ENCODE assay signal across 16 mouse cellular contexts in genomic region chr9:65537901-65538630, GRCm38 (mm10). TPM values are rescaled to one million over a fixed set of nuclear protein-coding genes. Genes with fewer than 3 reads are reported as not detected.
A peak's percentile ranks its signal among the peaks of the same experiment; 100 is the strongest.
DNase-seq lines count a peak whose midpoint lies in the region; ATAC-seq lines count a peak whose summit lies in the region.
"Had no signal": no experiment of that assay in that cellular context is flagged by ENCODE, and none has a peak within 500 bp of the region (broad histone marks: within the 10 kb centered on the region; RNA-seq: fewer than 3 reads in every experiment).

No protein-coding gene starts in this region.

- 84% methylated on average over 8 of the region's 8 CpGs for WGBS in kidney, embryonic 14.5 days
- WGBS in macrophage (ENCODE audit: missing documents), result 86% methylated on average over 8 of the region's 8 CpGs

- peak; percentile 69 for DNase-seq in adrenal gland, postnatal 10 days
- no peak for DNase-seq in adrenal gland, adult 8-10 months
- DNase-seq in kidney, adult 11 months, result peak; percentile 37
- DNase-seq in c-Kit-positive CD71-positive TER-119-positive erythroid progenitor cells, embryonic 14.5 days (ENCODE audit: low spot score), result no peak
- DNase-seq: cerebellum, postnatal 25 days had no signal

- H3K36me3 ChIP-seq in kidney, embryonic 14.5 days (ENCODE audit: control insufficient read depth, insufficient read depth, low read length), result no peaks in the 10 kb centered on the region
- H3K36me3 ChIP-seq in megakaryocyte, embryonic 14.5 days (replicated peaks; ENCODE audit: low read length), result peaks cover 41% of the 10 kb centered on the region
- no peaks in the 10 kb centered on the region for H3K36me3 ChIP-seq in macrophage (ENCODE audit: inconsistent target)
- H3K36me3 ChIP-seq: midbrain, embryonic 12.5 days had no signal

- no peak overlapping the region for H3K4me3 ChIP-seq in kidney, embryonic 14.5 days (ENCODE audit: low read length)
- H3K4me3 ChIP-seq in megakaryocyte, embryonic 14.5 days (replicated peaks), result peak overlapping the region; percentile 24
- H3K4me3 ChIP-seq in macrophage (ENCODE audit: inconsistent target), result no peak overlapping the region
- H3K4me3 ChIP-seq: forebrain, embryonic 13.5 days; midbrain, embryonic 12.5 days had no signal

- H3K9me3 ChIP-seq in kidney, embryonic 14.5 days (ENCODE audit: control insufficient read depth, low read length), result no peaks in the 10 kb centered on the region
- no peaks in the 10 kb centered on the region for H3K9me3 ChIP-seq in megakaryocyte, embryonic 14.5 days
- H3K9me3 ChIP-seq: forebrain, embryonic 13.5 days; midbrain, embryonic 12.5 days had no signal

- H3K27me3 ChIP-seq in kidney, embryonic 14.5 days (ENCODE audit: control insufficient read depth, insufficient read depth, low read length), result no peaks in the 10 kb centered on the region
- no peaks in the 10 kb centered on the region for H3K27me3 ChIP-seq in megakaryocyte, embryonic 14.5 days (replicated peaks)
- H3K27me3 ChIP-seq: forebrain, embryonic 13.5 days; midbrain, embryonic 12.5 days had no signal

- no peak for ATAC-seq in kidney, embryonic 14.5 days (ENCODE audit: low FRiP score, low TSS enrichment)
- no peak for ATAC-seq in megakaryocyte, adult 5-6 weeks (ENCODE audit: poor library complexity, severe bottlenecking)
- ATAC-seq: forebrain, embryonic 13.5 days; hindbrain, postnatal 0 days had no signal

- no peak overlapping the region for H3K27ac ChIP-seq in kidney, embryonic 14.5 days (ENCODE audit: low read depth, low read length)
- peak overlapping the region; percentile 97 for H3K27ac ChIP-seq in macrophage
- H3K27ac ChIP-seq: forebrain, embryonic 13.5 days; hindbrain, postnatal 0 days; liver, embryonic 14.5 days; midbrain, embryonic 12.5 days had no signal

- H3K4me2 ChIP-seq in kidney, embryonic 14.5 days (replicated peaks; ENCODE audit: low read depth, low read length), result no peak overlapping the region
- H3K4me2 ChIP-seq: forebrain, embryonic 13.5 days; midbrain, embryonic 12.5 days had no signal

- H3K4me1 ChIP-seq in kidney, embryonic 14.5 days (ENCODE audit: control insufficient read depth, insufficient read depth, low read length), result no peaks in the 10 kb centered on the region
- peaks cover 100% of the 10 kb centered on the region for H3K4me1 ChIP-seq in megakaryocyte, embryonic 14.5 days
- H3K4me1 ChIP-seq: midbrain, embryonic 12.5 days had no signal

- H3K79me2 ChIP-seq in macrophage (ENCODE audit: inconsistent target), result no peaks in the 10 kb centered on the region; the same call in 1 of the 2 replicates

- no peak overlapping the region for H3K9ac ChIP-seq in kidney, embryonic 14.5 days (ENCODE audit: low read depth, low read length)
- H3K9ac ChIP-seq: forebrain, embryonic 13.5 days; liver, embryonic 14.5 days; midbrain, embryonic 12.5 days had no signal

RNA-seq across cellular contexts. Expression of gene Ankdd1a, which starts 18.1 kb away (rescaled TPM):
- under 1 TPM in 1 of 2 experiments, not detected in 1; 0.45 TPM for total RNA-seq in adrenal gland, postnatal 10 days (2021)
- 1 to 10 TPM; 3.5 to 6.0 (median 5.6) TPM for total RNA-seq in adrenal gland, adult 8-10 months (2022)
- not detected in 2 replicates for polyA plus RNA-seq in kidney, embryonic 14.5 days (2014; fragmentation: Nextera tagmentation; extraction: Ambion mirVana)
- 2.0 TPM in 1 of 2 replicates, not detected in the other for polyA plus RNA-seq in megakaryocyte, embryonic 14.5 days (2012; ENCODE audit: insufficient read depth, low replicate concordance)
- not detected in 2 replicates for total RNA-seq in megakaryocyte, adult 5-6 weeks (2015)
- 0.08 TPM in 1 of 2 replicates, not detected in the other for total RNA-seq in megakaryocyte, adult 5-6 weeks (2017)
- 10 to 100 TPM in 10 of 26 experiments, 1 to 10 TPM in 16; 2.1 to 25.4 (median 7.0) TPM for total RNA-seq in macrophage (2018; cell fraction: chromatin; rRNA removed)
- under 1 TPM in 16 of 26 experiments, not detected in 10; 0.07 to 0.44 (median 0.15) TPM for total RNA-seq in macrophage (2018; cell fraction: cytosol; rRNA removed)
- total RNA-seq in macrophage (2018; cell fraction: nucleus; rRNA removed), result 10 to 100 TPM in 2 of 26 experiments, 1 to 10 TPM in 21, under 1 TPM in 3; 0.52 to 18.4 (median 2.1) TPM
- polyA plus RNA-seq in macrophage (2018), result 0.13 TPM in 1 of 3 replicates, not detected in the others
- total RNA-seq: ES-E14 had no signal
- polyA plus RNA-seq: embryonic facial prominence, embryonic 14.5 days; forebrain, embryonic 13.5 days; heart, postnatal 0 days had no signal

RNA-seq across cellular contexts. Expression of gene Plekho2, which starts 41.8 kb away (rescaled TPM):
- 10 to 100 TPM; 32.5 to 37.8 TPM for total RNA-seq in adrenal gland, postnatal 10 days (2021)
- 10 to 100 TPM; 52.6 to 84.0 (median 64.7) TPM for total RNA-seq in adrenal gland, adult 8-10 months (2022)
- 10.8 and 14.1 TPM in 2 replicates for polyA plus RNA-seq in kidney, embryonic 14.5 days (2014; fragmentation: Nextera tagmentation; extraction: Ambion mirVana)
- polyA plus RNA-seq in megakaryocyte, embryonic 14.5 days (2012; ENCODE audit: insufficient read depth, low replicate concordance), result 198 and 329 TPM in 2 replicates
- 59.1 and 68.1 TPM in 2 replicates for total RNA-seq in megakaryocyte, adult 5-6 weeks (2015)
- 52.5 and 60.6 TPM in 2 replicates for total RNA-seq in megakaryocyte, adult 5-6 weeks (2017)
- 1,000 to 10,000 TPM in 1 of 26 experiments, 100 to 1,000 TPM in 25; 183 to 1,124 (median 419) TPM for total RNA-seq in macrophage (2018; cell fraction: chromatin; rRNA removed)
- total RNA-seq in macrophage (2018; cell fraction: cytosol; rRNA removed), result 100 to 1,000 TPM; 261 to 438 (median 317) TPM
- total RNA-seq in macrophage (2018; cell fraction: nucleus; rRNA removed), result 1,000 to 10,000 TPM in 2 of 26 experiments, 100 to 1,000 TPM in 24; 284 to 1,133 (median 407) TPM
- 195 to 316 TPM (median 234 TPM) in 3 replicates for polyA plus RNA-seq in macrophage (2018)

RNA-seq across cellular contexts. Expression of gene Pif1, which starts 48.9 kb away (rescaled TPM):
- total RNA-seq in adrenal gland, postnatal 10 days (2021), result 1 to 10 TPM; 2.0 to 3.3 TPM
- under 1 TPM in 3 of 4 experiments, not detected in 1; 0.06 to 0.49 (median 0.22) TPM for total RNA-seq in adrenal gland, adult 8-10 months (2022)
- 9.7 and 12.5 TPM in 2 replicates for polyA plus RNA-seq in kidney, embryonic 14.5 days (2014; fragmentation: Nextera tagmentation; extraction: Ambion mirVana)
- polyA plus RNA-seq in megakaryocyte, embryonic 14.5 days (2012; ENCODE audit: insufficient read depth, low replicate concordance), result 3.9 and 6.9 TPM in 2 replicates
- total RNA-seq in megakaryocyte, adult 5-6 weeks (2015), result 12.1 and 12.6 TPM in 2 replicates
- 12.7 and 16.9 TPM in 2 replicates for total RNA-seq in megakaryocyte, adult 5-6 weeks (2017)
- 1 to 10 TPM in 14 of 26 experiments, under 1 TPM in 3, not detected in 9; 0.42 to 7.2 (median 1.2) TPM for total RNA-seq in macrophage (2018; cell fraction: chromatin; rRNA removed)
- total RNA-seq in macrophage (2018; cell fraction: cytosol; rRNA removed), result 1 to 10 TPM in 1 of 26 experiments, under 1 TPM in 19, not detected in 6; 0.03 to 1.3 (median 0.27) TPM
- 1 to 10 TPM in 5 of 26 experiments, under 1 TPM in 17, not detected in 4; 0.12 to 3.1 (median 0.45) TPM for total RNA-seq in macrophage (2018; cell fraction: nucleus; rRNA removed)
- 0.51 to 0.53 TPM in 2 of 3 replicates, not detected in the other for polyA plus RNA-seq in macrophage (2018)

Comparison
In these comparisons a context has a peak if more than half of its experiments do, and no peak if none do; other contexts are left out.
1. DNase-seq: peak in adrenal gland, postnatal 10 days (single experiment) and kidney, adult 11 months (single experiment); none in adrenal gland, adult 8-10 months (single experiment) and c-Kit-positive CD71-positive TER-119-positive erythroid progenitor cells, embryonic 14.5 days (single experiment).